Mouse (Mus musculus) embryonic stem cell, embryonic (primary cell): ENCODE results near the gene Cntn1.

Source experiments
- CTCF ChIA-PET, 4 experiments: fragments of 300-600 bp in 2 of 4; fragments of 350-600 bp in 2 of 4; sonication (Branson Sonifier 250); formaldehyde crosslinking; loops; one replicate each; lab custom pipeline; 2022; ENCODE audit warnings: inconsistent platforms in 2 of 4; lab: Charles Lee
- POLR2A ChIA-PET, 4 experiments: fragments of 300-600 bp in 2 of 4; fragments of 350-600 bp in 2 of 4; sonication (Branson Sonifier 250); formaldehyde crosslinking; loops; one replicate each; lab custom pipeline; 2022; ENCODE audit warnings: antibody characterized with exemption in 4 of 4, inconsistent platforms in 1 of 4; lab: Charles Lee

Cntn1 gene

DNA sequence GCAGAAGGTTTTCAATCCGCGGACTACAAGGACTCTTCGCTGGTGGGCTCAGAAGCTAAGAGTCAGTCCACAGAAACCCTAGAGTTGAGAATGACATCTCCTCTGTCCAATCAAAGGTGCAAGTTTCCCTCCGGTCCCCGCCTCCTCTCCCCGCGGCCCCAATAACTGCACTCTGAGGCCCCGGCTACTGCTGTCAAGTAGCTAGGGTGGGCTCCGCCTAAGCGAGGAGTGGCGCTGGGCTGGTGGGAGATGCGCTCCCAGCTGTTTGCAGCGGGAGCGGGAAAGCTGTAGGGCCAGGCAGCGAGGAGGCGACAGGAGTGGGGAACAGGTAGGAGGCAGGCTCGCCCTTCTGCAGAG is at the start of gene Cntn1:
Gene Cntn1, plus strand, starts transcription at position 170 of the 357 bp plus-strand sequence.
- CTCF ChIA-PET: no interaction called here
- POLR2A ChIA-PET: interaction anchor here in 1 of 4 experiments (0.6 kb wide), 1 partner anchor 373 kb away, joined by 5 read pairs; no protein-coding TSS in a partner anchor

DNA sequence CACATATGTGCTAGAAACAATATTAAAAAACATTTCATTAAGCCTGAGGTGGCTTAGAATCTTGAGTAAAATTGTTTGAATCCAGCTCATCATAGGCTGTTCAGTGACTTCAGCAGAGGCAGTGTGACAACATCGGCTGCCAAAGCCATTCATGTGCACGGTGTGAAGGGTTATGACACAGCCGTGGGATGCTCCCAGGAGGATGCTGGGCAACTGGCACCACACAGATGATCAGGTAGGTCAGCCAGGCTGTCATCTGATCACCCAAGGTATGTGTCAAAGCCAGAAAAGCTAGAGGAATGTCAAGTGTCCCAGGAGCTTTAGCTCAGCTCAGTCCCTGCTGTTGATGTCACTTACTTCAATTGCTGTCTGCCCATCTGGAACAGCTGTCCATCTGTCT is 49.5 kb upstream of the Cntn1 start:
- CTCF ChIA-PET: interaction anchor here in 1 of 4 experiments (0.6 kb wide), 1 partner anchor 1519 kb away, joined by 3 read pairs; no protein-coding TSS in a partner anchor

DNA sequence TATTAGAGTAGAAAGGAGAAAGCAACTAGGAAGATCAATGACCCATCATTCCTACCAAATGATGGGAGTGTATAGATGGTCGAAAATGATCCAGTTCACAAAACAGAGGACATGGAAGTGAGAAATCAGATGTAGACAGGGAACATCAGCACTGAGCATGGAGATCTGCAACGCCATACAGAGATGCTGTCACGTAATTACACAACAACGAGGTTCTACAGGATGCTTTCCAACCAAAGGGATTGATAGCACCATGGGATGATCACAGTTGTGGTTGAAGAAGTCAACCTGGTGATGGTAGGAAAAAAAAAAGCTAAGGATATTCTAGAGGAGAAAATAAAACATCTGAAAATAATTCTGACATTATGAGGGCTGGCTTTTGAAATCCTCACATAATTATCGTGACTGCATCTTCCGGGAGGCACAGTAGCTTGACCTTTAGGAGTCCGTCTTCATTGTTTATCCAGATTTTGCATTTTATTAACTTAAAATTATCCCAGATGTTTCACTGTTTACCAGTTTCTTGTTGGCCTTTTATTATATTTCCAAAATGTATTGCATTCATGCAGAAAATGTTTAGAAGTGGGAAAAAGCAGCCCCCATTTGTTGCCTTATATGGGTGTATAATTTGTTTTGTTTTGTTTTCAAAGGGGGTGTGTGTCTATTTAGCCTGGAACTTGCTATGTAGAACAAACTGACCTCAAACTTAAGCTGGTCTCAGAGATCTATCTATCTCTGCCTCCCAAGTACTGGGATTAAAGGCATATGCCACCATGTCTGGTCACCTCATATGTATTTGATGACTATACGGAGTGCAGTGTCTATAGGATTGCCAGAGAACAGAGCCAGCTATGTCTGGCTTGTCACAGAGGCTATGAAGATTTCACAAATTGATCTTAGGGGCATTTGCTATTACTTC is 38.5 kb upstream of the Cntn1 start:
- ChIA-PET POLR2A (interaction anchor here in 2 of 4 experiments (0.6 kb wide), 2 partner anchors 231 to 1998 kb away, joined by 6 to 7 read pairs; no protein-coding TSS in a partner anchor), CTCF (interaction anchor here in 1 of 4 experiments (0.6 to 0.7 kb wide), 2 partner anchors 16 to 45 kb away, joined by 3 read pairs; no protein-coding TSS in a partner anchor)

More for the DNA sequence above, 49.5 kb upstream of the Cntn1 start:
- POLR2A ChIA-PET: interaction anchor here in 1 of 4 experiments (0.6 kb wide), 1 partner anchor 454 kb away, joined by 3 read pairs; no protein-coding TSS in a partner anchor

DNA sequence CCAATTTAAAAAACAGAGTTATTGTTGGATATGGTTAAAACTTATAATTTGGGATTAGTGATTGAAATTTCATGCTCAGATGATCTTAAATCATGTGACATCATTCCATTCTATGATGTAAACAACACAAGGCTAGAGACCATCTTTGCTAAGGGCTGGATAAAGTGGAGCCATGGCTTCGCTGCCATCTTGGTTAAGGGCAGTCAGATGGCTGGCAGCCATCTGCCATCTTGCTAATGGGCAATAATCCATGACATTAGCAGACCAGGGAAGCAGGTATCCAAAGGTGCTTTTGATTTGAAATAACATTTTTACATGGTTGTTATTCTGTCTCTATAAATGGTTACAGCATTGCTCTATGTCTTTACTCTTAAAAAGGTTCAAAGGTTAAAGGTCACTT is 16.9 kb upstream of the Cntn1 start:
- ChIA-PET CTCF (no interaction called here), POLR2A (no interaction called here)

DNA sequence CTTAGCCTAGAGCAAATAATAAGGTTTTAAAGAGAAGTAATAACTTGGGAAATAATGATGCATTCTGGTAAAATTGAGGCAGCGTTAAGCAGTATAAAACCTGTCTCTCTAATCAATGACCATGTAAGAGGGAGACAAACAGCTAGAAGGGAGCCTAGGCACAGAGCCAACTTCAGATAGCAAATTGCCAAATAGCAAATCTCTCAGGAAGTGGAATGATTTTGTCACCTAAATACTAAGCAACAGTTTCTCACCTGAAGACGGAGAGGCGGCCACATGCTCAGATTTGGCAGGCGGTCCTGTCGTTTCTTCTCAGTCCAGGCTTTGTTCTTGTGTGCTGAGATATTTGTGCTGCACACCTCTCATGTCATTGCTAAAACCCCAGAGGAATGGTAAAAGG is 8.4 kb upstream of the Cntn1 start:
- ChIA-PET POLR2A (no interaction called here), CTCF (no interaction called here)

DNA sequence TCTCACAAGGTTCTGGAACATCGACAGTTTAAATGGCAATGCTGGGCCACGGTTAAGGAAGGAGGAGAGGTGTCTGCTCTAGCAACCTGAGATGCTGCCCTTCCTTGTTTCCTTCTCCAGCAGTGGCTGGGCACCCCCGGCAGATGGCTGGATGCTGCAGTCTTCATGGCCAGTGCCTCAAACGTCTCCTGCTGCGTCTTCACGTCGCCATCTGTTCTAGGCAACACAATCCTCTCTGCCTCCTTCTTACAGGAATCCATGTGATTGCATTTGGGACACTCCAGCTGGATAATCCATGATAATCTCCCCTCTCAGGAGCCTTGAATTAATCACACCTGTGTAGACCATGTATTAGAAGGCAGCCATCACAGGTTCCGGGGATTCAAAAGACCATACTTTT is 4.9 kb upstream of the Cntn1 start:
- CTCF ChIA-PET: no interaction called here

DNA sequence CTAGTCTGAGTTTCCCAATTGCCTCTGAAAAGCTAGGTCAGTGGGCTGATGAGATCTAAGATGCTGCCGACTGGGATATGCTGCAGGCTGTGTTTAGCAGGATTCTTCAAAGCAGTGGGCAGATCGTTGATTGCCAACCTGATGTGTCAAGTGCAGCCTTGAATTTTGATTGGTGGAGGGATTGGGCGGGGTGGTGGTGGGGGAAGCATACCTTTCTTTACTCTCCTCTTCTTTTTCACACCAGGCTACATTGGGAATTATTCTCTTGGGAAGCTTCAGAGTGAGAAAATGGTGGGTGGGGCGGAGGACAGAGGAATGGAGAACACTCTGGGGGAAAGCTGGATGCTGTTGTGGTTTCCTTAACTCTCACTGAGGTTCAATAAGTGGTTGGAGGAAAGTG is 2.9 kb upstream of the Cntn1 start:
- CTCF ChIA-PET: no interaction called here
- POLR2A ChIA-PET: no interaction called here

More for the DNA sequence above, 4.9 kb upstream of the Cntn1 start:
- POLR2A ChIA-PET: interaction anchor here in 2 of 4 experiments (0.6 kb wide), 2 partner anchors 9 to 251 kb away, joined by 4 read pairs; no protein-coding TSS in a partner anchor

DNA sequence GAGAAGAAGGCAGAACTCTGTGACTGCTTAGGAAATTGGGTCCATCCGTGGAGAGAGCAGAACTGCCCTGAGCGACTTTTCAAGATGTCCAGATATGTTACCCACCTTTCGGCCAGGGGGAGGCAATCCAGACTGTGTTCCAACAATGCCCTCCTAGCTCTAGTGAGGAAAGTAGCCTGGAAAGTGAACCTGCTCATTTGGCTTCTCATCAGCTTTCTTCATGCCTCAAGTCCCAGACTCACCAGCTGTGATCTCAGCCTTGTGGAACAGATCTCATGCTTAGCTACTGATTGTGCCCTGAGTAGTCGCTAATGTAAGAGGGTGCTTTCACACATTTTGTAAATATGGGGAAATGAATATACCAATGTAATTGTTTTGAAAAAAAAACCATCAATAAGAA is 2.4 kb upstream of the Cntn1 start:
- CTCF ChIA-PET: no interaction called here
- POLR2A ChIA-PET: no interaction called here

DNA sequence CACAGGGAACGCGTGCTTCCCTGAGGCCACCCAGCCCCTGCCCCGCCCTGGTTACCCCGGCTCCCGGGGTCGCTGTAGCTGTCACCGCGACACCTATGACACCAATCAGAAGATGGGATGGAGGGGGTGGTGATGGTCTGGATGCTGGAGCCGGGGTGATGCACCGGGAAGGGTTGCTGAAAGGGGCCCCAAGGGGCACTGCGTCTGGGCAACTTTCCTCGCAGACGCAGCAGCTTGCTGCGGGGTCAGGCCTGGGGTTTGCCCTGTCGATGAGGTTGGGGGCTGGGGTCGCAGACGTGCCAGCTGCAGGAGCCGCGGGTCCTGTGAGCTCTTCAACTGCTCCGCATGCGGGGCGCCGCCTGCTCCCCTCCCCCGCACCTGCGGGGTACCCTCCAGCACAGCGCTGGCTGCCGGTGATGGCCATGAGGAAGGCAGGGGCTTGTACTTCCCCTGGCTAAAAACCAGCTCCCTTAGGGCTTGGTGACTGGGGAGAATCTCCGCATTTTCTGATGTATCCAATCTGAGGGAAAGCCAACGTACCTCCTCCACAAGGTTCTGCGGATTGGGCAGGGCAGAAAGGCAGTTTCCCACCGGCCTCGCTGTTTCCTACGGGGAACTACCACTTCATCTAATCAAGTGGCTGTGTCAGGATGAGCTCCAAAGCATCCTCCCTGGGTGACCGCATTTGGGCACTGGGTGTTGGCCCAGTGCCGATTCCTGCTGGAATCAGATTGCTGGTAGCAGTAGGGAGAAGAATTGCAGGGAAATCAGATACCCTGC is 578 bp downstream of the Cntn1 start:
- POLR2A ChIA-PET: interaction anchor here in 1 of 4 experiments (0.6 kb wide), 1 partner anchor 372 kb away, joined by 5 read pairs; no protein-coding TSS in a partner anchor
- CTCF ChIA-PET: no interaction called here

DNA sequence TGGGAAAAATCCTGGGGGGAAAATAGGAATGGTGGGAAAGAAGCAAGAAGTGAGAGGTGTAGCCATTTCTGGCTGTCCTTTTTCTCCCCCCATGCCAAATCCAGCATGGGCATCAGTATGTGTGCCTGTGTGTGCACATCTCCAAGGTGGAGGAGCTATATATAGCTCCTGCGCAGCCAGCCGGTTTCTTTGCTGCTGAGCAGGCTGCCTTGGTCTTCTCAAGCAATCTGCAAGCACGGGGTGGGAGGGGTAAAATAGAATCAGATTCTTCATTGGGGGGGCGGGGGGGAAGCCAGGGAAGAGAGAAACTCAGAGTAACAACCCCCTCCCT is 1.1 kb downstream of the Cntn1 start:
- ChIA-PET CTCF (no interaction called here), POLR2A (no interaction called here)

DNA sequence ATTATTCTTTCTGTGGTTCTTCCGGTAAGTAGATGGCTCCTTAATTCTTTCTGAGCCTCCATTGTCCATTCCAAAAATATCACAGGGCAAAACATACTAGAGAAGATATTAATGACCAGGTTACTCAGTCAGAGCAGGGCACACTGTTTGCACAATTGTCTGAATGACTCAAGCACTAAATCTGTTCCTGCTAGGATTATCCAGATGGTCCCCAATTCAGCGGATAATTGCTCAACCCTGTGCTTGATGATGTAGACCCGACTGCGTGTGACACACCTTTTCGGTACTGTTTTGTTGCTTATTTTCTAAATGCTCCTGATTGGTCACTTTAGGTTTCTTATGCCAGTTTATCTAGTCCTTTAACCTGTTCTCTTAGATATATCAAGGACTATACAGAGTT is 6.6 kb downstream of the Cntn1 start:
- ChIA-PET CTCF (interaction anchor here in 1 of 4 experiments (0.6 to 0.7 kb wide), 2 partner anchors 21 to 45 kb away, joined by 3 read pairs; no protein-coding TSS in a partner anchor), POLR2A (no interaction called here)

DNA sequence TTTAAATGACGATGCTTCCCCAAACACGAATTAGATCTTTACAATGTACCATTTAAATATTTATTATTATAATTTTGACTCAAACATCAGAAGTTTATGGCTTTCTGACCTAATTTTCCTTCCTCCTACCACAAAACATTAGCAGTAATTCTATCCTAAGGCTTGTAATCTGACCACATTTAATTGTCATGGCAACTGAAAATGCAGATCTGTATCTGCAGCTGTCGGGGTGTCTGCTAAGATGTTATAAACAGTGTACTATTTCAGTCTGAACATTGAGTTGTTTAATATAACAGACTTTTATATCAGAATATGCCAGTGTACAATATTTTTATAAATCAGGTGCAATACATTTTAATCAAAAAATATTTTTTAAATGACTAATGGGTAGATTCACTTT is 10.0 kb downstream of the Cntn1 start:
- POLR2A ChIA-PET: no interaction called here
- CTCF ChIA-PET: no interaction called here

DNA sequence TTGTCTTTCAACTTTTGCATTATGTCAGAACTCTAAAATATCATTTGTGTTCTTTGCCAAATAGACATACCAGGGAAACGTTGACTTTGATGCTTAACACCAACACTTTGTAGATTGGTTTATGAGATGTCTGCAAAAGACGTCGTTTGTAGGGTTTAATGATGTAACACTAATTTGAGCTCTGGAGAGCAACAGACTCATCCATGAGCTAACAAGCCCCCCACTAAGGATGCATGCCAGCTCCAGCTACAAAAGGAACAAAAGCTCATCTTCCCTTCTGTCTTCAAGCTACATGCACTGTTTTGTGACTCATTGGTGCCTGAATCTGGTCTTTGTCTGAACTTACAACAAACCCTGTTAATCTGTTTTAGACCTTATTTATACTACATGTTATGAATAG is 28.5 kb downstream of the Cntn1 start:
- POLR2A ChIA-PET: no interaction called here

DNA sequence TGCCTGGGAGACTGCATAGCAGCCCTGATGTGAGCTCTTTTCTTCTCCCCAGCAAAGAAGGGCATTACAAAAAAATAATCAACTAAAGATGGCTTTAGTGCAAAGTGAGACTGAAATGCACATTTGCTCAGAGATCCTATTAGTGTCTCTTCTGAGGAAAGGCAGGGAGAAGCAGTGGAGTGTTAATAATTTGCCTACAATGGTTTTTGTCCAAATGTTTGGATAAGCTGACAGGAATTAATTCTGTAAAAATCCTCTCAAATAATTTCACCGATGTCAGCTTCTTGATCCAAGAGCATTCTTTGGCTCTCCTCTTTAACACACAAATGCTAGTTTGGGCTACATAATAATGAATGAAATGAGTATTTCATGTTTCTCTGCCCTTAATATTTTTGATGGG is 34.9 kb downstream of the Cntn1 start:
- CTCF ChIA-PET: no interaction called here
- POLR2A ChIA-PET: no interaction called here

More for the DNA sequence above, 28.5 kb downstream of the Cntn1 start:
- CTCF ChIA-PET: no interaction called here

DNA sequence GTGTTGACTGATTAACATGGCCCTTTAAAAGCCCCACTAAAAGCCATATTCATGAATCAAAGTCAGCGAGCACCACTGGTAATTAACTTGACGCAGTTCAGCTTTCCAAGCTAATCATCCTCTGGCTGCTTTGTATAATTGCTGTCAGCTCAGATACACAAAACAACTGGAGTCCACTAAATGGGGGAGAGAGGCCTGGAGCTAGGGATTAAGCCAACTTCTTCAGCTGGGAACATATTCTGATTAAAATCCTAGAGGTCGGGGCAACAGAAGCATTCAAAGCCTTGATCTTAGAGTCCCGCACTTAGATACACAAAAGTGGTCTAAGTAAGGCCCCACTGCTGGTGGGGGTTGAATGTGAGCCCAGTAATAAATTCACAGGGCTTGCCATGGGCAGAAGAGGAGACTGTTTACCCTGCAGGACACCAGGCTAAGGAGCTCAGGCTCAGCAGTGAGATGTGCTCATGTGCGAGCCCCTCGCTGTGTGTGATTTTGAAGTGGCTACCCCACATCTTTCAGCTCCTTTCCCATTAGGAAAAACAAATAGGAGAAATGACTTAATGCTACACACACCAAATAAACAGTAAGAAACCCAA is 36.8 kb downstream of the Cntn1 start:
- POLR2A ChIA-PET: no interaction called here
- CTCF ChIA-PET: no interaction called here

DNA sequence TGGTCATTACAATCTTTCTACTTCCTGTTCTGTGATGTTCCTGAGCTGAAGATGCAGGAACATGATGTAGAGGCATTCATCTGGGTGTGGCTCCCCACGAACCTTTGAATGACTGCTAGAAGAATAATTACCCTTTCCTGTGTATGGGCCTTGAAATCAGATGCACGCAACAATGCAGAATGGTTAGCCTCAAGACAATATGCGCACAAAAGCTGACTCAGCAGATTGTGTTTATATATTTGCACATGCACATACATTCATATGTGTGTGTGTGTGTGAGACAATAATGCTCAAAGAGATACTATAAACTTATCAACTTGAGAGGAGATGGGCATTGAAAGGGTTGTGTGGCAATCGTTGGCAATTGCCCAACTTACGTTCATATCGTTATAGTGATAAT is 39.8 kb downstream of the Cntn1 start:
- ChIA-PET CTCF (no interaction called here), POLR2A (no interaction called here)

DNA sequence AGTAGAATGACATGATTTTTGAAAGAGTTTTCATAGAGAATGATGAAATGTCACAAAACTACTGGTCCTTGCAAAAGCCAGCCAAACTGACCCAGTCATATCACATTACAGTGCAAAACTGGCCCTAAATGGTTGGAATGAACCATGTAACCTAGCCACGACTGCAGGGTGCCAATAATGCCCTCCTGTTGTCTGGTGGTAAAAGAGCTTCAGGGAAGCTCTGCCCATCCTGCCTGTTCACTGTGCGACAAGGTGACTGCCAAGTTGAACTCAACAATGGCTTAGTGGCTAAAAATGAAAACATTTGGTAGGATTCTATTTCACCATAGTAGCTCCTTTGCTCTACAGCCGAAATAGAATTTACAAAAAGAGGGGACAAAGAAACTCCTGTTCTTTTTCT is 41.1 kb downstream of the Cntn1 start:
- POLR2A ChIA-PET: no interaction called here
- CTCF ChIA-PET: no interaction called here

DNA sequence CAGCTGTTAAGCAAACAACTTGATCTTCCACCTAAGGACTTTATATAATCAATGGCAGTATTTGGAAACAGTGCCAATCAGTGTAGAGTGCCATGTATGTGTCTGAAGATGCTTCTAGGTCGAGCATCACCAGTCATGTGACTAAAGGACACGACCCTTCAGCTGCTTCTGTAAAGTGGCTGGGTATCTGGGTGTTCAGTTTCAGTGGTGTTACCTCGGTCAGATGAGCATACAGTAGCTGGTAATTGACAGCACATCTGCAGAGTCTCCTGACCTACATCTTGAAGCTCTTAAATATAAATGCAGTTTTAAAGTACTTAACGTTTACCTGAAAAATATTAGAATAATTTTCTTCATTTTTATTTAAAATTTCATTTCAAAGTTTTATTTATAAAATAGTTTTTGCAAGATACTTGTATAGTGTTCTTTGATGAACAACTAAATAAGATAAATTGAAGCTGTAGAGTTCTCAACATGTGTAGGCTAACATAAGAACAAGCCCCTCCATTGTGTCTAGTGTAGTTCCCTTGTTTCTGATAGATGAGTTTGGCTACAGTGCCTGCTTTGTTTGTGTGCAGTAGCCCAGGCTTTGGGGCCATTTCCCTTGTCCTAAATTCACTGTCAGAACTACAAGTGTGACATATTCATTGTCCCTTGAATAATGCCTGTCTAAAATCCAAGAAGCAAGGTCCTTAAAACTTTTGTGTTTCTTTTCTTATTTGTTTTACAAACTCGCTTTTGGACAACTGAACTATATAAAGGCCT is 48.6 kb downstream of the Cntn1 start:
- CTCF ChIA-PET: interaction anchor here in 1 of 4 experiments (0.6 kb wide), 1 partner anchor 1814 kb away, joined by 3 read pairs; no protein-coding TSS in a partner anchor
- POLR2A ChIA-PET: no interaction called here

DNA sequence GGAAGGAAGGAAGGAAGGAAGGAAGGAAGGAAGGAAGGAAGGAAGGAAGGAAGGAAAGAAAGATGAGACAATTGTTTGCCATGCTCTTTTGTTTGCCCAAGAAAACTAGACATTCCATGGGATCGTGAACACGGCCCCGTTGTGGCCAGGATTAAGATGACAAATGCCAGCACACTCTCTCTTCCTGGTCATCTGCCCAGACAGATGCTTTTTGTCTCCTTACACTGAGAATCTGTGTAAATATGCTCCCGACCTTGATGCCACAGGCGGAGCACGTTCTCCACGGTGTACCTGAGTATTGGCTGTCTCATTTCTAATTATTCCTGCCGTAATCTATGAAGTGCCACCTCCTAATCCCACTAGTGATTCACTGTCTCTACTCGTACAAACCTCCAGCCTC is 51.0 kb downstream of the Cntn1 start:
- ChIA-PET CTCF (no interaction called here), POLR2A (no interaction called here)
